Mouse (Mus musculus) liver, embryonic 16.5 days (tissue): ENCODE measurements around the gene Cyb5d1. TPM values are rescaled to one million over a fixed set of nuclear protein-coding genes. Genes with fewer than 3 reads are reported as not detected.
"Not testable (repeated sequence)": the region's sequence is repeated elsewhere in the genome, so short reads cannot be mapped to it uniquely, and the experiment has no call there.

Experiments used
- ATAC-seq: fragments of 200-750 bp; cut with Nextera tagmentation; 2 replicates; pipeline ENCODE4 v1.8.0; 2017; ENCODE audit warnings: low read depth, mild to moderate bottlenecking, moderate number of reproducible peaks, moderate library complexity
- H3K27ac ChIP-seq: fragments of 300-500 bp; sonication (generic); 2 replicates; pipeline ENCODE4 v1.5.1; 2014; ENCODE audit warnings: mild to moderate bottlenecking, low read length
- H3K27me3 ChIP-seq: fragments of 300-500 bp; sonication (generic); 2 replicates; pipeline ENCODE4 v1.6.1; 2014; ENCODE audit warnings: low read depth, low read length, mixed read lengths; ENCODE audit not compliant: control insufficient read depth, insufficient read depth
- H3K36me3 ChIP-seq: fragments of 300-500 bp; sonication (generic); 2 replicates; pipeline ENCODE4 v1.6.1; 2014; ENCODE audit warnings: mild to moderate bottlenecking; ENCODE audit not compliant: control insufficient read depth, insufficient read depth
- H3K4me1 ChIP-seq: fragments of 300-500 bp; sonication (generic); 2 replicates; pipeline ENCODE4 v1.6.1; 2014; ENCODE audit warnings: low read depth, low read length, mixed read lengths; ENCODE audit not compliant: control insufficient read depth
- H3K4me2 ChIP-seq: fragments of 300-500 bp; sonication (generic); 2 replicates; pipeline ENCODE4 v1.6.1; 2014; ENCODE audit warnings: low read depth, low read length, mixed read lengths
- H3K4me3 ChIP-seq: fragments of 300-500 bp; sonication (generic); 2 replicates; pipeline ENCODE4 v1.5.1; 2014; ENCODE audit warnings: low read depth, mild to moderate bottlenecking, low read length
- H3K9ac ChIP-seq: fragments of 300-500 bp; sonication (generic); 2 replicates; pipeline ENCODE4 v1.6.1; 2014; ENCODE audit warnings: low read depth, low read length
- H3K9me3 ChIP-seq: fragments of 300-500 bp; sonication (generic); replicated peaks from 2 replicates; pipeline ENCODE4 v1.6.1; 2016; ENCODE audit warnings: low read length; ENCODE audit not compliant: control insufficient read depth
- WGBS: fragments of 180-500 bp; shearing (Covaris S2); extraction: QIAGEN DNeasy Blood & Tissue Kit; methylation state at CpG from one replicate; pipeline ENCODE4 v1.1.7; 2014; ENCODE audit not compliant: insufficient replicate concordance; 5-methylcytosine and 5-hydroxymethylcytosine counted together
- polyA plus RNA-seq: library from polyadenylated mRNA; unstranded; fragments of >200 nt; fragmentation: Nextera tagmentation; extraction: Ambion mirVana; gene quantifications from 2 replicates; pipeline ENCODE4 v1.2.1, GENCODE M21; 2015

Cyb5d1 gene
- 9.5 and 9.9 TPM in 2 replicates for polyA plus RNA-seq

DNA sequence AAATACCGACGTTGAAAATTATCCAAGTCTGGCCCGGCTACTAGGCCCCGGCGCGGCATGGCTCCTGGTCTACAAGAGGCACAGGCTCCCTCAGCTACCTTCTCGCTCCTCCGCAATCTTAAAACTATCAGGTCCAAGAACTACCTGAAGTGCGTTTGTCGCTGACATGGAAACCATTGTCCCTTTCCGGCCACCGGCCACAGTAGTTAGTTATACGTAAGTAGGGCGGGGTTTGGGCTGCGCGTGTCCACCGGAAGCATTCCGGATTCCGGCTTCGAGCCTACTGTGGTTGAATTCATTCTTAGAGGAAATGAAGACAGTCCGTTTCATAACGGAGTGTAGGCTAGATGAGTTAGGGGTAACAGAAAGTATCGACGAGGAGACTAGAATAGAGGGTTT is at the start of gene Cyb5d1, which contains the start of gene Naa38:
TSS of gene Cyb5d1 (minus strand) at position 397 of the 399 bp plus-strand sequence.
TSS of gene Naa38 (plus strand) at position 253 of the 399 bp plus-strand sequence.
- H3K4me3 ChIP-seq = peak within 1 kb of the TSS; percentile 83
- H3K27ac ChIP-seq = peak within 1 kb of the TSS; percentile 97
- H3K9me3 ChIP-seq, H3K27me3 ChIP-seq, H3K36me3 ChIP-seq: not testable (repeated sequence)
- H3K4me2 ChIP-seq = peak within 1 kb of the TSS; percentile 90
- H3K4me1 ChIP-seq = peaks cover 31% of the 10 kb centered on the region
- peak within 1 kb of the TSS; percentile 96 for H3K9ac ChIP-seq
- peak; percentile 79 for ATAC-seq
- 0% methylated on average over 20 of the region's 24 CpGs for WGBS

DNA sequence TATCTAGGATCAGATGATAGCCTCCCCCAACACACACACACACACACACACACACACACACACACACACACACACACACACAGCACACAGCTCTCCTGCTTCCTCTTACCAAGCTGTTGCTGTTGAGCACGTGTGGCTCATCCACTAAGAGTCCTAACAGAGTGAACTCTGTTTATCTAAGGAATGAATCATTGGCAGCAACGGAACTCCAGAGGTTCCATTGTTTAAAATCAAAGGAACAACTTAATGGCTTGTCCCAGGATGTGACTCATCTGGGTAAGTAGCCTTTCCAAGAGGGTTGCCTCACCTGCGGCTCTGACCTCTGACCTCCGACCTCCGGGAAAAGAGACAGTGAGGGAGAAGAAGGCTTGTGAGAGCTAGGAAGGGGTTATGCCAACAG is 47.9 kb upstream of the Cyb5d1 start:
- H3K27me3 ChIP-seq = no peaks in the 10 kb centered on the region
- WGBS = 32% methylated on average over 5 of the region's 5 CpGs
- H3K36me3 ChIP-seq = no peaks in the 10 kb centered on the region
- no peak overlapping the region for H3K27ac ChIP-seq
- no peak overlapping the region for H3K4me2 ChIP-seq
- no peak overlapping the region for H3K4me3 ChIP-seq
- ATAC-seq = no peak
- no peaks in the 10 kb centered on the region for H3K4me1 ChIP-seq
- H3K9ac ChIP-seq = no peak overlapping the region
- no peaks in the 10 kb centered on the region for H3K9me3 ChIP-seq

DNA sequence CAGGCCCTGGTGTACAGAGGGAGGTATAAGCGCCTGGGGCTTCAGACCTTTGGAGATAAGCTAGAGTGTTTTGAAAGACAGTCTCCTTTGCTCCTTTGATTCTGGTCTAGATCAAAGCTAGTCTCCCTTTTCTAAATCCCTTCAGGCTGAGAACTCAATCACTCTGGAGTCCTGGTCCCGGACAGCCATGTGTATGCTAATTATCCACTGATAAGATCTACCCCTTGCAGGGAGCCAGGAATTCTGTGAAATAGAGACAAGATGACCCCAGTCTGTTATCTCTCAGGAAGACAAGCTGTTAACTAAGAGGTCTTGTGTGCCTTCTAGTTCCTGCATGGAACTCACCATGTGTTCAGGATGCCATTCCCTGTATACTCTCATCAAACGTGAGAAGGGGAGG is 41.9 kb upstream of the Cyb5d1 start:
- Histone ChIP-seq H3K4me1 (no peaks in the 10 kb centered on the region), H3K4me2 (no peak overlapping the region), H3K27me3 (peaks cover 6% of the 10 kb centered on the region; the same call in 1 of the 2 replicates), H3K9me3 (no peaks in the 10 kb centered on the region), H3K36me3 (no peaks in the 10 kb centered on the region), H3K9ac (no peak overlapping the region), H3K27ac (no peak overlapping the region), H3K4me3 (no peak overlapping the region)
- WGBS = 37% methylated on average over 3 of the region's 3 CpGs
- no peak for ATAC-seq

DNA sequence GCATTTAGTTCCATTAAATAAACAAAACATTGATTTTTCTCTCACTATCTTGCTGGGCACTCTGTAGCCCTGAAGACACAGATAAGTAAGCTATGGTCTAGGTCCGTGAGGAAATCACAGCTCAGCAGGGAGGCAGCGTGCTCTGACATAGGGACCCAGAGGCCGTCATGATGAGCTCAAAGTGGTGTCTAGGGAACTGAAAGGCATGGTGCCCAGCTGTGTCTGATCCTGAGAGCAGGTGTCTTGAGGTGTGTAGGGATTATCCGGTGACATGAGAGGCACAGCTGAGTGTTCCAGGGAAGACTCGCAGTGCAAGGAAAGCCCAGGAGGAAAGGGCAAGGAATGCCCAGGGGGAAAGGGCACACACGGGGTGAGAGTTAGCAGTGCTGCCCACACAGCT is 37.8 kb upstream of the Cyb5d1 start:
- Histone ChIP-seq H3K36me3 (no peaks in the 10 kb centered on the region), H3K9me3 (no peaks in the 10 kb centered on the region), H3K4me1 (peaks cover 6% of the 10 kb centered on the region; the same call in 1 of the 2 replicates), H3K4me3 (no peak overlapping the region), H3K9ac (no peak overlapping the region), H3K27me3 (peaks cover 6% of the 10 kb centered on the region; the same call in 1 of the 2 replicates), H3K4me2 (no peak overlapping the region), H3K27ac (no peak overlapping the region)
- no peak for ATAC-seq
- 56% methylated on average over 6 of the region's 6 CpGs for WGBS

DNA sequence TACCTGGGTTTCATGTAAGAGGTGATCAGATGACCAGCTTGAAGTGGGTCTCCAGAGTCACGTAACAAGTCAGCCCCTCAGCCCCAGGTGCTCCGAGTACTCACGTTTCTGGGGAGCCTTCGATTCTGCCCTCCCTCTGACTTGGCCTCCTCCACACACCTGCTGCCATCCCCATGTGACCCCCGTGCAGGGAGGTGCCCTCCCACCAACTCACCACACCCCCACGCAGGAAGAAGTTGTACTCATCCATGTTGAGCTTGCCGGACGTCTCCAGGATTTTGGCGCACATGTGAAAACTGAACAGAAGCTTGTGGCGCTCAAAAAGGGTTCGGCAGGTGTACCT is 37.2 kb upstream of the Cyb5d1 start:
- Histone ChIP-seq H3K9me3 (no peaks in the 10 kb centered on the region), H3K27ac (no peak overlapping the region), H3K4me3 (no peak overlapping the region), H3K4me1 (peaks cover 6% of the 10 kb centered on the region; the same call in 1 of the 2 replicates), H3K9ac (no peak overlapping the region), H3K27me3 (peaks cover 6% of the 10 kb centered on the region; the same call in 1 of the 2 replicates), H3K36me3 (no peaks in the 10 kb centered on the region), H3K4me2 (no peak overlapping the region)
- 61% methylated on average over 11 of the region's 11 CpGs for WGBS
- no peak for ATAC-seq

DNA sequence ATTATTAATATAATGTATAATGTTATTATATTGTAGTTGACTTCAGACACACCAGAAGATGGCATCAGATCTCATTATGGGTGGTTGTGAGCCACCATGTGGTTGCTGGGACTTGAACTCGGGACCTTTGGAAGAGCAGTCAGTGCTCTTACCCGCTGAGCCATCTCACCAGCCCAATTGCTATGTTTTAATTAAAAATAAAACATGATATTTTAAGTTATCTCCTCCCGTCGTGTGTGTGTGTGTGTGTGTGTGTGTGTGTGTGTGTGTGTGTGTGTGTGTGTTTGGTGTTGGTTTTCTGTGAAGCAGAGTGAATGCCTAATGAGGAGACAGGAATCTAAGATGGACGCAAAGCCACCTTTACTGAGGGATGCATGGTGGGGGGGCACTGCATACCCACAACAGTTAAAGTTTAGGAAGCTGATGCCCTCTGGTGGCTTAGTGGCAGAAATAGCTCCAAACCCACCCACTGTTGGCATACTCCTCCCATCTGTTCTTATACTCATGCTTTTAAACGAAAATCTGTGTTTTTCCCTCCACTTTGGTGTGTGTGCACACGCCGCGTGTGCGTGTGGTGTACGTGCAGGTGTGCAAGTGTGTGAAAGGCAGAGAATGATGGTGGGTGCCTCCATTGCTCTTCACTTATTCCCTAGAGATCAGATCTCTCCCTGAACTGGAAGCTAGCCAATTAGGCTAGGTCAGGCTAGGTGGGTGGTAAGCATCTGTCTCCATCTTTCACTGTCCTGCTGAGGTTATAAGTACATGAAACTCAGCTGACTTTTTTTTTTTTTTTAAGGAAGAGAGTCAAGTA is 36.6 kb upstream of the Cyb5d1 start:
- no peak overlapping the region for H3K4me2 ChIP-seq
- H3K4me1 ChIP-seq = peaks cover 6% of the 10 kb centered on the region; the same call in 1 of the 2 replicates
- H3K27me3 ChIP-seq = peaks cover 6% of the 10 kb centered on the region; the same call in 1 of the 2 replicates
- peak; percentile 59 for ATAC-seq
- H3K36me3 ChIP-seq = no peaks in the 10 kb centered on the region
- 24% methylated on average over 11 of the region's 11 CpGs for WGBS
- H3K27ac ChIP-seq = no peak overlapping the region
- H3K9me3 ChIP-seq = no peaks in the 10 kb centered on the region
- H3K9ac ChIP-seq = no peak overlapping the region
- H3K4me3 ChIP-seq = no peak overlapping the region

DNA sequence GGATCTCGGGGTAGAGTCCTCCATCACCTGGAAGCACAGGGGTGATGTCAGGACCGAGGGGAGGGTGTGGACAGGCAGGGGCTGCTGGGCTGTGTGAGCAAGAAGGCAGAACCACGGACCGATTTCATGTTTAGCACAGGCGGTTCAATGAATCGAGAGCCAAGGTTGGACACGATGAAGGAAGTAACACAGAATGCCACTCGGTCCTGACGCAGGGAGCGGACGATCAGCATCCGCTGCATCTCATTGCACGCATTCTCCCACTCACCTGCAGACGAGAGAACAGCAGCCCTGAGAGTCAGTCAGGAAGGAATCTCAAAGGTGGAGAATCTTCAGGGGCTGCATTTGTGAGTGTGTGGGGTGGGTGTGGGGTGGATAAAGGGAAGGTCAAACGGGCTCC is 35.2 kb upstream of the Cyb5d1 start:
- 78% methylated on average over 15 of the region's 15 CpGs for WGBS

DNA sequence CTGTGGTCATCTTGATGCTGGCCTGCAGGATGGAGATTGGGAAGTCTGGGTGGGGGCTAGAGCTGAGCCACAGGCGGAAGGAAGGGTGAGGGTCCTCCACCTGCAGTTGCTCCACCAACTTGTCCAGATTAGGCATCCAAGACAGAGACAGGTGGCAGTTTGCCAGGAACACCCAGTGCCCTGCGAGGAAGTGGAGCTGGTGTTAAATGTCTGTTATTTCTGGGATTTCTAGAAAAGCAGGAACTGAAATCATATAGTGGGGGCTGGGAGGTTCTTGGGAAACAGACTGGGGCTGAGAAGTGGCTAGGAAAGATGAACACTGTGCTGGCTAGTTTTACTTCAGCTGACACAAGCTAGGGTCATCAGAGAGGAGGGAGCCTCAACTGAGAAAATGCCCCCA is 33.9 kb upstream of the Cyb5d1 start:
- Histone ChIP-seq H3K4me1 (peaks cover 12% of the 10 kb centered on the region), H3K9me3 (no peaks in the 10 kb centered on the region), H3K27ac (no peak overlapping the region), H3K27me3 (peaks cover 6% of the 10 kb centered on the region; the same call in 1 of the 2 replicates), H3K9ac (no peak overlapping the region), H3K4me3 (no peak overlapping the region), H3K36me3 (no peaks in the 10 kb centered on the region), H3K4me2 (no peak overlapping the region)
- 27% methylated on average over 2 of the region's 2 CpGs for WGBS
- no peak for ATAC-seq

More for the DNA sequence above, 35.2 kb upstream of the Cyb5d1 start:
- Histone ChIP-seq H3K27me3 (peaks cover 6% of the 10 kb centered on the region; the same call in 1 of the 2 replicates), H3K9ac (no peak overlapping the region), H3K36me3 (no peaks in the 10 kb centered on the region), H3K27ac (no peak overlapping the region), H3K4me3 (no peak overlapping the region), H3K4me2 (no peak overlapping the region), H3K9me3 (no peaks in the 10 kb centered on the region), H3K4me1 (peaks cover 12% of the 10 kb centered on the region)
- no peak for ATAC-seq

DNA sequence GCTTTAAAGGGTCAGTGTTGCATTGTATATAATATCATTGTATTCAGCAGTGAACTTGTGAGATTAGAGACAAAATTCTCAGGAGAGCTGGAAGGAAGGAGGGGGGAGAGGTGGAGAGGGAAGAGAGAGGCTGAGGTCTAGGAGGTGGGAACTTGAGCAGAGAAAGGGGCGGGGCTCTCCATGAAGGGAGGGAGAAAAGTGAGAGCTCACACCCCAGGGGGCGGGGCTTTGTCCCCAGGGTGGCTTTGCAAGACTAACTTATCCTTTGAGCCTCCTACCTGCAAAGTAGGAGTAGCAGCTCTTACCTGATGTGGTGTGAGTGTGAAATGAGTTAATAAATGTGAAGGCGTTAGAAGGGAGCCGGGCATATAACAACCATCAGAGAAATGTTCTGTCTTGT is 33.3 kb upstream of the Cyb5d1 start:
- H3K27ac ChIP-seq = no peak overlapping the region
- peaks cover 3% of the 10 kb centered on the region; the same call in 1 of the 2 replicates for H3K27me3 ChIP-seq
- no peak overlapping the region for H3K9ac ChIP-seq
- peaks cover 12% of the 10 kb centered on the region for H3K4me1 ChIP-seq
- ATAC-seq = no peak
- H3K36me3 ChIP-seq = no peaks in the 10 kb centered on the region
- no peaks in the 10 kb centered on the region for H3K9me3 ChIP-seq
- no peak overlapping the region for H3K4me2 ChIP-seq
- no peak overlapping the region for H3K4me3 ChIP-seq
- 21% methylated on average over 4 of the region's 4 CpGs for WGBS
